Mouse (Mus musculus): ENCODE data around the gene Btbd11. TPM values are rescaled to one million over a fixed set of nuclear protein-coding genes. Genes with fewer than 3 reads are reported as not detected.

The Btbd11 gene
- total and polyA plus RNA-seq, 2 experiments, result 0.55 to 0.92 TPM

DNA sequence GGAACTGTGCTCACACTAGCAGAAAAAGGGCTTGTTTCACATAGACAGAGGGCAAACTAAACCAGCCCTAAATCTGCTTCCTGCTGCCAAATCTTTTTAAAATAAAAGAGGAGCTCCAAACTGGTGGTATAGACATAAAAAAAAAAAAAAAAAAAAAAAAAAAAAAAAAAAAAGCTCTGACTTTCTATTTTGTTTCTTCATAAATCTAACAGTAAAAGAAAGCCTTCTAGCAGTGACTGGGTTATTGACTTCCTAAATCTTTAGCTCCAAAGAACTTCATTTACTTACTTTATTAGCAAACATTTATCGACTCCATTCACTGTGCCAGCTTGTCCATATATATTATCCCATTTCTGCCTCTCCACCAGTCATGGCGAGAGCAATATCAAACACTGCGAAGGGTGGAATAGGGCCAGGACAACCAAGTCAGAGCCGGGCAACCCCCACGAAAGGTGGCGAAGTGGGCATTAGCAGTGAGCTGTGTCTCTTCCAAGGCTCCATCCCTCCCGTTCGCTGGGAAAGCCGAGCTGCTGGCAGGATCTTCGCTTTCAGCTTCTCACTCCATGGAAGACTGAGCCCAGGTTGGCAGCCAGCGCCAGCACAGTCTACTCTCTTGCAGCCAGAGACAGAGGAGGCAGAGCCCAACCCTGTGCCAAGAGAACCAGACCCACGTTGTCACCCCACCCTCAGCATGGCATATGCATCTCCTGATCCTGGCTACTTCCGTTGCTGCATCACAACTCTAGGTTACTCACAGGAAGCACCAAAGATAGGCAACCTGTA is 153.9 kb downstream of the Btbd11 start:
- Histone ChIP-seq H3K36me3 (ENCODE audit: control insufficient read depth, insufficient read depth, low read length) (no peaks in the 10 kb centered on the region), H3K9ac (ENCODE audit: low read depth, low read length) (no peak overlapping the region), H3K4me3 (ENCODE audit: insufficient read depth, low read depth, low read length) (no peak overlapping the region), H3K79me2 (ENCODE audit: control insufficient read depth, insufficient read depth, low read length) (no peaks in the 10 kb centered on the region), H3K4me1 (ENCODE audit: control insufficient read depth, insufficient read depth, low read length) (no peaks in the 10 kb centered on the region), H3K27me3 (ENCODE audit: control insufficient read depth, insufficient read depth, low read length) (no peaks in the 10 kb centered on the region), H3K27ac (replicated peaks; ENCODE audit: insufficient read depth, low read depth, low read length) (no peak overlapping the region)
- DNase-seq (ENCODE audit: extremely low read depth, low read depth, low spot score), result no peak
- WGBS, result 91% methylated on average over 13 of the region's 13 CpGs
- no peak for TF ChIP-seq POLR2A (IDR thresholded peaks at IDR 0.05; ENCODE audit: extremely low read depth, insufficient read depth, low read length)
- TF ChIP-seq CTCF (IDR thresholded peaks at IDR 0.05; ENCODE audit: low read depth, low read length), result no peak

DNA sequence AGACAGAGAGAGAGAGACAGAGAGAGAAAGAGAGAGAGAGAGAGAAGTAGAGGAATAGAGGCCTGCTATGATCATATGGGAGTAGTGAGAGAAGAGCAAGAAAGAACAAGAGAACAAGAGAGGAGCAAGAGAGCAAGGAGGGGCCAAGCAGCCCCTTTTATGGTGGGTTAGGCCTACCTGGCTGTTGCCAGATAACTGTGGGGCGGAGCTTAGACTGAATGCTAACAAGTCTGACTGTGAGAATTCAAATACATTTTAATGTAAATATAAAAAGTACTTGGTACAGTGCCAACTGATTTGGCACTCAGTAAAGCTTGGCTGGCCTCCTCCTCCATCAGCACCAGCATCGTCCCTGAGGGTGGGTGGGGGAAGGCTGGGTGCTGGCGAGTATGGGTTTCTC is 154.9 kb downstream of the Btbd11 start:
- Histone ChIP-seq H3K79me2 (ENCODE audit: control insufficient read depth, insufficient read depth, low read length) (no peaks in the 10 kb centered on the region), H3K4me1 (ENCODE audit: control insufficient read depth, insufficient read depth, low read length) (no peaks in the 10 kb centered on the region), H3K27ac (replicated peaks; ENCODE audit: insufficient read depth, low read depth, low read length) (no peak overlapping the region), H3K9ac (ENCODE audit: low read depth, low read length) (no peak overlapping the region), H3K4me3 (ENCODE audit: insufficient read depth, low read depth, low read length) (no peak overlapping the region), H3K27me3 (ENCODE audit: control insufficient read depth, insufficient read depth, low read length) (no peaks in the 10 kb centered on the region), H3K36me3 (ENCODE audit: control insufficient read depth, insufficient read depth, low read length) (no peaks in the 10 kb centered on the region)
- TF ChIP-seq CTCF (IDR thresholded peaks at IDR 0.05; ENCODE audit: low read depth, low read length), result no peak
- no peak for TF ChIP-seq POLR2A (IDR thresholded peaks at IDR 0.05; ENCODE audit: extremely low read depth, insufficient read depth, low read length)
- no peak for DNase-seq (ENCODE audit: extremely low read depth, low read depth, low spot score)
- 86% methylated on average over 3 of the region's 3 CpGs for WGBS

GRCm38 (mm10) chr10:85541892-85542630 is 155.4 kb downstream of the Btbd11 start:
- Histone ChIP-seq H3K27ac (replicated peaks; ENCODE audit: insufficient read depth, low read depth, low read length) (no peak overlapping the region), H3K4me1 (ENCODE audit: control insufficient read depth, insufficient read depth, low read length) (no peaks in the 10 kb centered on the region), H3K36me3 (ENCODE audit: control insufficient read depth, insufficient read depth, low read length) (no peaks in the 10 kb centered on the region), H3K79me2 (ENCODE audit: control insufficient read depth, insufficient read depth, low read length) (no peaks in the 10 kb centered on the region), H3K9ac (ENCODE audit: low read depth, low read length) (no peak overlapping the region), H3K4me3 (ENCODE audit: insufficient read depth, low read depth, low read length) (no peak overlapping the region), H3K27me3 (ENCODE audit: control insufficient read depth, insufficient read depth, low read length) (no peaks in the 10 kb centered on the region)
- no peak for DNase-seq (ENCODE audit: extremely low read depth, low read depth, low spot score)
- 88% methylated on average over 14 of the region's 14 CpGs for WGBS
- TF ChIP-seq POLR2A (IDR thresholded peaks at IDR 0.05; ENCODE audit: extremely low read depth, insufficient read depth, low read length) (no peak), CTCF (IDR thresholded peaks at IDR 0.05; ENCODE audit: low read depth, low read length) (no peak)

DNA sequence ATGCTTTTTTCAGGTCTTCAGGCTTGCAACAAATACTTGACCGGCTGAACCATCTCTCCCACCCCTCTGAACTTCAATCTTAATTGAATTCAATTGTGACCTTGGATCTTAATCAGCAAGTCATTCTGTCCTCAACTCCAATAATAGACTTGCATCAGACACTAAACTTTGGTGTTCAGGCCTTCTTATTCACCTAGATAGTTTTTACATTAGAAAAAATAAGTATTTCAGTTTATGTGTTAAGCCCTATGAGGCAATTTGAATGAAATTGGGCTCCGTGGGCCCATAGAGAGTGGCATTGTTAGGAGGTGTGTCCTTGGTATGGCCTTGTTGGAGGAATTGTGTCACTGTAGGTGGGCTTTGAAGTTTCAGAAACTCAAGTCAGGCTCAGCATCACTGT is 156.7 kb downstream of the Btbd11 start:
- no peaks in the 10 kb centered on the region for H3K4me1 ChIP-seq (ENCODE audit: control insufficient read depth, insufficient read depth, low read length)
- DNase-seq (ENCODE audit: extremely low read depth, low read depth, low spot score), result no peak
- H3K27me3 ChIP-seq (ENCODE audit: control insufficient read depth, insufficient read depth, low read length), result no peaks in the 10 kb centered on the region
- H3K27ac ChIP-seq (replicated peaks; ENCODE audit: insufficient read depth, low read depth, low read length), result no peak overlapping the region
- H3K36me3 ChIP-seq (ENCODE audit: control insufficient read depth, insufficient read depth, low read length), result no peaks in the 10 kb centered on the region
- no peak overlapping the region for H3K9ac ChIP-seq (ENCODE audit: low read depth, low read length)
- WGBS, result 80% methylated on average over 2 of the region's 2 CpGs
- no peak overlapping the region for H3K4me3 ChIP-seq (ENCODE audit: insufficient read depth, low read depth, low read length)
- H3K79me2 ChIP-seq (ENCODE audit: control insufficient read depth, insufficient read depth, low read length), result no peaks in the 10 kb centered on the region
- no peak for TF ChIP-seq CTCF (IDR thresholded peaks at IDR 0.05; ENCODE audit: low read depth, low read length)
- TF ChIP-seq POLR2A (IDR thresholded peaks at IDR 0.05; ENCODE audit: extremely low read depth, insufficient read depth, low read length), result no peak

GRCm38 (mm10) chr10:85544991-85545390 is 158.4 kb downstream of the Btbd11 start:
- no peaks in the 10 kb centered on the region for H3K27me3 ChIP-seq (ENCODE audit: control insufficient read depth, insufficient read depth, low read length)
- no peak for DNase-seq (ENCODE audit: extremely low read depth, low read depth, low spot score)
- no peaks in the 10 kb centered on the region for H3K36me3 ChIP-seq (ENCODE audit: control insufficient read depth, insufficient read depth, low read length)
- TF ChIP-seq POLR2A (IDR thresholded peaks at IDR 0.05; ENCODE audit: extremely low read depth, insufficient read depth, low read length), result no peak
- TF ChIP-seq CTCF (IDR thresholded peaks at IDR 0.05; ENCODE audit: low read depth, low read length), result no peak
- no peaks in the 10 kb centered on the region for H3K4me1 ChIP-seq (ENCODE audit: control insufficient read depth, insufficient read depth, low read length)
- 42% methylated on average over 5 of the region's 5 CpGs for WGBS
- H3K79me2 ChIP-seq (ENCODE audit: control insufficient read depth, insufficient read depth, low read length), result no peaks in the 10 kb centered on the region
- H3K4me3 ChIP-seq (ENCODE audit: insufficient read depth, low read depth, low read length), result no peak overlapping the region
- no peak overlapping the region for H3K9ac ChIP-seq (ENCODE audit: low read depth, low read length)
- no peak overlapping the region for H3K27ac ChIP-seq (replicated peaks; ENCODE audit: insufficient read depth, low read depth, low read length)

DNA sequence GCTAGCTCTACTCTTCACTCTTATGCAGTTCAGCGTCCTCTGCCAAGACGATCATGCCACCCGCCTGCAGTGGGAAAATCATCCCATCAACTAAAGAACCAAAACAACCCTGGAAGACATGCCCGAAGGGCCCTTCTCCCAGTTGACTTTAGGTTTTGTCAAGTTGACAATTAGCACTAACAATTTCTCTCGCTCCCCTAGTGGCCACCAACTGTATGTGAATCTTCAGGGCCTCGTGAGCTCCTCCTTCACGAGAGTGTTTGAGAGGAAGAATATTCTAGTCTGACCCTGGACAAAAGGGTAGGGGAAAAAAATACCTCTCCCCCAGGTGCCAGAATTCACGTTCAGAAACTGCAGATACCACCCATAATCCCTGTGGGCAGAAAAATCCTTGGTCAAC is 168.6 kb downstream of the Btbd11 start:
- Histone ChIP-seq H3K27me3 (ENCODE audit: control insufficient read depth, insufficient read depth, low read length) (no peaks in the 10 kb centered on the region), H3K27ac (replicated peaks; ENCODE audit: insufficient read depth, low read depth, low read length) (no peak overlapping the region), H3K79me2 (ENCODE audit: control insufficient read depth, insufficient read depth, low read length) (no peaks in the 10 kb centered on the region), H3K36me3 (ENCODE audit: control insufficient read depth, insufficient read depth, low read length) (no peaks in the 10 kb centered on the region), H3K9ac (ENCODE audit: low read depth, low read length) (no peak overlapping the region), H3K4me1 (ENCODE audit: control insufficient read depth, insufficient read depth, low read length) (no peaks in the 10 kb centered on the region), H3K4me3 (ENCODE audit: insufficient read depth, low read depth, low read length) (no peak overlapping the region)
- no peak for DNase-seq (ENCODE audit: extremely low read depth, low read depth, low spot score)
- TF ChIP-seq CTCF (IDR thresholded peaks at IDR 0.05; ENCODE audit: low read depth, low read length), result no peak
- TF ChIP-seq POLR2A (IDR thresholded peaks at IDR 0.05; ENCODE audit: extremely low read depth, insufficient read depth, low read length), result no peak
- 57% methylated on average over 8 of the region's 8 CpGs for WGBS

All from liver, adult 2 months (tissue).